Mouse (Mus musculus) testis, postnatal 14 days (tissue): ENCODE data around the gene Pde4b.
A peak's percentile ranks its signal among the peaks of the same experiment; 100 is the strongest.
"Not testable (repeated sequence)": the region's sequence is repeated elsewhere in the genome, so short reads cannot be mapped to it uniquely, and the experiment has no call there.

Experiments
- DNase-seq: peaks from one replicate; pipeline ENCODE4 v3.0.0; 2021; ENCODE audit warnings: low spot score

Gene Pde4b

DNA sequence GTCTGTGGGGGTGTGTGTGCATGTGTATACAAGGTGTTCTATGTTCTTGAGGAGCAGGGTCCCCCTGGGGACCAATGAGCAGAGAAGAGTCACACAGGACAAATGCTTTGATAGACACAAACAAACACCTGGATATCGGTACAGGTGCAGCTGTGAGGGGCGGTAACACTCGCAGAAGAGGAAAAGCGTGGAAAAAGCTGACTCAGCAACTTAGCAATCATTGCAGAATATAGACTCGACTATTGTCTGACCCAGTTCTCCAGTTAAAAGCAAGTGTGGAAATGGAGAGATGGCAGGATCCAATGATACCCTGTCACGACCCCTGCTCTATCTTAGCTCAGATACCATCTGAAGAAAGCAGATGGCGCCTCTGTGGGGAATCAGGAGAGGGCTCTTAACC, 391.5 kb downstream of the Pde4b start:
- DNase-seq: no peak

DNA sequence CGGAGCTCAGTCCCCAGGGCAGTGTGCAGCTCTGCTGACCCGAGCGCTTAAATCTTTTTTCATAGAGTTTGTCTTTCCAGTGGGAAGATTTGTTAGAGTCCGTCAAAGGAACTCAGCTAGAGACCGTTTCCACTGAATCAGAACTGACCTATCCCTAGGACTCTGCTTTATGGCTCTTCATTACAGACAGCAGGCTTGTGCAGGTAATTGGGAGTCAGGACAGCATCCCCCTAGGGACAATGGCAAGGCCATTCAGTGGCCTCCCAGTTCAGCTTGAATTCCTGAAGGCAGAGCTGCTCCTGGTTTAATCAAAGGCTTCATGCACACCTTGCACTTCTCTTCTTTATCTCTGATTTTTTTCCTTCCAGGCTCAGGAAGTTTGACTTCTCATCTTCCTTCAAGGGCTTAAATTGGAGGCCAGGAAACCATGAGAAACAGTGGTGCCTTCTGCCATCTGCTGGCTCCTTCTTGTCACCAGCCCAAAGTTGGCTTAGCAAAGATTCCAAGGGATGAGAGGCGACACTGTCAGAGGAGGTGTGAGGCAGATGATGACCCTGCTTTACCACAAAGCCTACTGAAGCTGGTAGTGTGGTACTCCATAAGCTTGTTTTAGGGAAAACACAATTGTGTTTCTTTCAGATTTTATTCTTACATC, 393.6 kb downstream of the Pde4b start:
- DNase-seq: no peak

DNA sequence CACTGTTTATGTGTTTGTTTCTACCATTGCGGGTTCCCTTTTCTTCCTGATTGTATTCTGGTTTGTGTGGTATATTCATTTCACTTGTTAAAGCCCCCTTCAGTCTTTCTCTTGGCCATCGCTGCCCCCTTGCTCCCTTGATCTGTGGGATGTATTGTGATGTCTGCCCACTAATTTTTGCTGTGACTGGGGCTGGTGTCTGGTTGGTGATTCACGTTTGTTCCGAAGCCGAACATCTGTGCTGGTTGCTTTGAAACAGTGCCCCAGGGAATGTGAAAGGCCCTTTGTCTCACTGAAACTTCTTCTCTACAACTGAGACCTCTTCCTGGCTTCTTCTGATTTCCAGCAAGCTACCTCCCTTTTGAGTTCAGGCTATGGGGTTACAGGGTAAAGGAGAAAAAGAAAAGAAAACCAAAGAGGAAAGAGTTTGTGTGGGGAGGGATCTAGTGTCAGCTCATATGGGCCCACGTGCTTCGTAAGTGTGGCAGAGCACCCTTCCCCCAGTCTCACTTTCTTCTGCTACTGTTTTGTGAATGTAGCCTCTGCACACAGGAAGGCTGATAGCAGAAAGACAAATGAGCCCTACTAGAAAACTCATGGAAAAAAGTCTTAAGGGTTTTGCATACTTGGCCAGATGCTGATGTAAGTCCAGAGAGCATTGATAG, 396.1 kb downstream of the Pde4b start:
- DNase-seq: no peak

DNA sequence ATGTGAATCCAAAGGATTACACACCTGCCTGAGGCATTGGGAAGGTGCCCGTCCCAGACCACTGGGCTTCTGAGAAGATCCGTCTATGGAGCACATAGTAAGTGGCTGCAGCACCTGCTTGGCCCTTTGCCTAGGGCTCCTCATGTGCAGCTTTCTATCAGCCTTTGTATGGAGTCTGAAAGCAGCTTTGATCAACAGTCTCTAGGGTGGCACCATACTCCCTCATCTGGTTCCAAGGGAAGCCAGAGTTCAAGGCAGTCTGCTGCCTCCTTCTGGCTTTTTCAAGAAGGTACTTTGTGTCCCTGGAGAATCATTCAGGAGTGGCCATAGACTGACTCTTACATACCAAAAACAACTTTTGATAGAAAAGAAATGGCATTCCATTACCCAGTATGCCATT, 397.4 kb downstream of the Pde4b start:
- no peak for DNase-seq

DNA sequence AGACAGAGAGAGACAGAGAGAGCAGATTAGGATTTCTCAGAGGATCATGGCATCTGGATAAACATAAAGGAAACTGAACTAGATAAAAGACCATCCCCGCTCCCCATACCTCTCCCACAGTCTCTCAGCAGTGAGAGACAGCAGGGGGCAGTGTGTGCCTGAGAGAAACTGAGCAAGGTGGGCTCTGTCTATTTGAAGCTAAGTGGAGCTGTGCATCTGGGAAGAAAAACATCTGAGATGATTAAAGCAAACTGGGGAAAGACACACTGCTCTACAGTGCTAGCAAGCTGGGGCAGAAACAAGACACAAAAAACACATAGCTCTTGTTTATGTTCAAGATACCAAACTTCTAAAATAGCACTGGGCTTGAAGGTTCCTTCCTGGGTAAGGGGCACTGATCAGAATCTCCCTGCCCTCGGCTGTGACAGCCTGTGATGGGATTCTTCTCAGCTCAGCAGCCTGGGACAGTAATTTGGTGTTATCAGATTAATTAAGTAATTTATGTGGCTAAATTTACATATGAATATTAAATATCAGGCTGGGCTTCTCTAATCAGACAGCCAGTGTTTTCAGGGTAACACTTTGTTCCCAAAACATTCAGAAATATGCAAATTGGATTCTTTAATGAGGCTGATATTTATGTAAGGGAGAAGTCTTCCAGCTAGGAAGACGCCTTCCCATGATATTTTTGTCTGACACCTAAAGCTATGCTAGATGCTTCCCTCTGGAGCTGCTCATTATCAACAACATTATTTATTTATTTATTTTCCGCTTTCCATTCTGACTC, 399.0 kb downstream of the Pde4b start:
- no peak for DNase-seq

DNA sequence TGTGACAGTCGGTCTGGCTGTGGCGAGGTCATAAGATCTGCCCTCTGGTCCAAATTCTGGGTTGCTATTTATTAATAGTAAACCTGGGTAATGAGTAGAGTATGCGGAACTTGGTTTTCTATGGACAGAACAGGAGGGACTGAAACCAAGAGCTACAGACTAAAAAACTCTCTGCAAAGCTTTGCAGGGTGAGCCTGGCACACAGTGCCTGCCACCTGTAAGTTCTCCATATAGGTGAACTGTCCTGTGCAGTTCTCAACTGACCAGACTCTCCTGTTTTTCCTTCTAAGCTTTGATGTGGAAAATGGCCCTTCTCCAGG, 399.5 kb downstream of the Pde4b start:
- DNase-seq: no peak

DNA sequence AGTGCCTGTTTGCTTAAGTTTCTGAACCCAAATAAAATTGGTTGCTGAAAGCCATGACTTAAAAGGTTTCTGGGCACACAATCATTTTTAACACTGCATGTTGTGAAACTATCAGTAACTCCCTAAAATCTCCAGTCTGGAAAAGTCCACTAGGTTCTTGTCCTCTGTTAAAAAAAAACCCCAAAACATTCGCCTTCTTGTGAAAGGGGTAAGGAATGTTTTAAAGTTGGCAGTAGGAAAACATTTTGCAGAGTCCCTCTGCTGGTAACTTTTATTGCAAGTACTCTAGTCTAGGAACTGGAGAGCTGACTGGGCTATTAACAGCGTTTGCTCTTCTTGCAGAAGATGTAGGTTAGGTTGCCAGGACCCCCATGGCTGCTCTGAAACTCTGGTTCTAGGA, 400.7 kb downstream of the Pde4b start:
- no peak for DNase-seq

DNA sequence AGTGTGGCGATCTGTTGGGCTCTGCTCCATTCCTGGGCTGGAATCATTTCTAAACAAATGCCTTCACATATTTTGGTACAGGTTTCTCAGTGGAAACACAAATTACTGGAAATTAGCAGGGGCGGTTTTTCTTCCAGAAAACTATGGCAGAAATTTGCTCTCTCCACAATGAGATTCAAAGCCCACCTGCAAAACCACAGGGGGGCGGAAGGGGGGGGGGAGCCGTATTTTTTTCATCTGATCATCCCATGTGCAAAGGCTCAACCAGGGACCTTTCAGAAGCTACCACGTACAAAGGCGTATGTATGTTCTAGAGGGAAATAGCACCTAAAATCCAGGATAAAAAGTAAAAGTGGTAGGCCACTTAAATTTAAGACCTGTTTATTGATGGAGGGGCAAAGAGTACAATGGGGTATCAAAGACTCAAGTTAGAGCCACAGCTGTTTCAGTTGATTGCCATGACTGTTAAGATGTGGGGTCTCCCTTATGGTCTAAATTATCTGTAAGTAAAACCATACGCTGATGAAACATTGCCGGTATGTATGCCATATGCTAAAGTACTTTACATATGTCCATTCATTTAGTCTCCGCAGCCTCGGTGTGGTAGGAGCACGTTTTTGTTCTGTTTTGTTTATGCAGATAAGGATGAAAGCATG, 404.3 kb downstream of the Pde4b start:
- DNase-seq: no peak

DNA sequence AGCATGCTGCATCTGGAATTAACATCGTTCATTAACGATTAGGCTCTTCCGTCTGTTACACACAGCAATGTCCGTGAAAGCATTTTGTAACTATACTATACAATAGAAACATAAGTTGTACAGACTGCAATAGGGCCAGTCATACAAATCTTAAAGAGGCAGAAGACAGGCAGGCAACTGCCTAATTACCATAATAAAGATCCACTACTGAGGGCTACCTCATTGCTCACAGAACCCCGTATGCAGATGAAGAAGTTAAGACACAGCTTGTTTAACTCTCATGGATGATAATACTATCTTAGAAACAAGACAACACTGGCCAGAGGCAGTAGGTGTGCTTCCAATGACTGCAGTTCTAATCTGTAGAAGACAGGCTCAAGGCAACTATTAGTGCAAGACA, 405.6 kb downstream of the Pde4b start:
- no peak for DNase-seq

DNA sequence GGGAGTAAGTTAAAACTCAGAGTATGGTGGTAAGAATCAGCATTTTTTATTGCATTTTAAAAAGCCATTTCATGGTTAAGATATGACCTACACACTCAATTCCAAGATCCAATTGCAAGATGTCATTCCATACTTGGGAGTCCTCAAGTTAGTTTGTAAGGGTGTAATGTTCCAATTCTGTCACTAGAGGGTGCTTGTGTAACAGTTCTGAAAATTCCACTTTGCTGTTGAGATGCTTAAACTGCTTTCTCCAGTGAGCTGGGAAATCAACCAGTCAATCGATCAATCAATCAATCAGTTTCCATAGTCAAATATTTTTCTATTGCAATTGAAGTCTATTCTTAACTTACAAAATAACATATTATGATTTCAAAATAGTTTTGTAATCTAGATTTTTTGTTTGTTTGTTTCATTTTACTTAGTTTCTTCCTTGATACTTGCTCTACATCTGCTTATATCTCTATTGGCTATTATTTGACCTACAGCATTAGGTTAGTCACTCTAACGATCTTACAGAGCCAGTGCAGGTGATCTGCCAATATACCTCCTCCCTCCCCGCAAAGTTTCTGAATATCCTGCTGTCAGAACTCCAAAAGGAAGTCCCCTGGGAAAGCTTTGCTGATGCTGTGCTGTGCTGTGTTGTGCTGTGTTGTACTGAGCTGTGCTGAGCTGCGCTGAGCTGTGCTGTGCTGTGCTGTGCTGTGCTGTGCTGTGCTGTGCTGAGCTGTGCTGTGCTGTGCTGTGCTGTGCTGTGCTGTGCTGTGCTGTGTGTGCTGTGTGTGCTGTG, 406.2 kb downstream of the Pde4b start:
- no peak for DNase-seq

DNA sequence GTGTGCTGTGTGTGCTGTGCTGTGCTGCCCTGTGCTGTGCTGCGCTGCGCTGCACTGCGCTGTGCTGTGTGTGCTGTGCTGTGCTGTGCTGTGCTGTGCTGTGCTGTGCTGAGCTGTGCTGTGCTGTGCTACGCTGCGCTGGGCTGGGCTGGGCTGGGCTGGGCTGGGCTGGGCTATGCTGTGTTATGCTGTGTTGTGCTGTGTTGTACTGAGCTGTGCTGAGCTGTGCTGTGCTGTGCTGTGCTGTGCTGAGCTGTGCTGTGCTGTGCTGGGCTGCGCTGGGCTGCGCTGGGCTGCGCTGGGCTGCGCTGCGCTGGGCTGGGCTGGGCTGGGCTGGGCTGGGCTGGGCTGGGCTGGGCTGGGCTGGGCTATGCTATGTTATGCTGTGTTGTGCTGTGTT, 406.9 kb downstream of the Pde4b start:
- DNase-seq: not testable (repeated sequence)

DNA sequence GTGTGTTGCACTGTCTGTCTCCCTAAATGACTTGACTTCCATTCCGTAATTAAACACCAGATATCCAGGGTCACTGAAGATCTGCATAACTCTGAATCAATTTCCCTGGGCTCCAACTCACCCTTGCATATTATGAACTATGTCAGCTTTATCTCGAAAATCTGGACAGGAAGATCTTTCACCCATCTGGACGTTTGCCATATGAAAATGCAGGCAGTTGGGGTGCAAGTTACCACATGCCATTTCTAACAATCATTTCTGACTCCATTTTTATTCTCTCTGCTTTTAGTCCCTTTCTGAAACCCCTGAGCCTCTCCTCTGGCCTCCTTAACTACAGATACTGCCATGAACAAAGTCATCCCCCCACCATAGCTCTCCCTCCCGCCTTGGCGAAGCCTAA, 407.7 kb downstream of the Pde4b start:
- no peak for DNase-seq

DNA sequence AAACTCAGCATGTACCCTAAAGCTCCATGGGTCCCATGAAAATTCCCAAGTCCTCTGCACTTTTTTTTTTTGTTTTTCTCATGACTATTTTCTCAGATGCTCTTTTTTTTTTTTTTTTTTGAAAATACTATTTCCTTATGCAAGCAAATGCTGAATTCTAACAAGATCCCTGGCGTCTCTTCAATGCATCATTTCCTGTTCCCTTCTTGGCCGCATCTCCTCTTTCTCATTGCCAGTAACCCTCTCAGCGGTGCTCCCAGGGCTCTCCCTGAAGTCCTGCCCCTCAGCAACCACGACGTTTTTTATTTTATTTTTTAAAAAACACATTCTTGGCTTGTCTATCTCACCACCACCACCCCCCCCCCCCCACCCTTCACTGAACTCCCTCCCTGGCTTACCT, 408.1 kb downstream of the Pde4b start:
- DNase-seq: no peak

DNA sequence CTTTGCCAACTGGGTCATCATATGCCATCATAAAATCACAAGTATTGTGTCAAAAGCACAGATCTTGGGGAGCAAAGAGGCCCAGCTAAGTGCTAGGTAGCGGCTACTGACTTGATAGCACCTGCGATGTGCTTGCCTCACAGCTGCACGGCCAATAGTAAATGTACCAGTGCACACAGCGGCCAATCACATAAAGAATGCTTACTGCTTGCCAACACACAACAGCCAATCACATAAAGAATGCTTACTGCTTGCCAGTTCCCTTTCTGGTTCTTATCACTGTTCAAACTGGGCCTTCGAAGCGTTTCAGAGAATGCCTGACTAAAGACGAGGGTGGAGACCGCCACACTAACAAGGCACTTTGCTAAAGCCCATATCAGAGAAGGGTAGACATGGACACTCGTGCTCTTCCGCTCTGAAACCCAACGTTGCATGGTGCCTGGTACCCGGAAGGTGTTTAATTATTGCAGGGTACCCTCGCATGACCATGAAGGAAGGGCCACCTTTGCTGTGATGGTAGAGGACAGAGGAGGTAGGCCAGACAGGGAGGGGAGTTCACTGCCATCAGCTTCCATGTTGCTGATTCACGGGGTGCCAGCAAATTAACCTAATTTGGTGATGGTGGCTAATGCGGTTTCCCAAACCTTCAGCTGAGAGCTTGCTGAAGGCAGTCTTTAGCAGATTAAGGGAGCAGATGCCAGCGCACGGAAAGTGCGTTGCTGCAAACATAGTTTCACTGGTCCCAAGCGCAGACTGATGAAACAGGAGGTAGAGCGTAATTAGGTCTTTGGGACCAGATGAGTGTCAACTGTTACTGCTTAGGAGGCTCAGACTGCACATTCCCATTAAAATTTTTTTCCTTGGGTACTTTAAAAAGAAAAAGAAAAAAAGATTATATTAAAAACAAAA, 409.2 kb downstream of the Pde4b start:
- DNase-seq: no peak

DNA sequence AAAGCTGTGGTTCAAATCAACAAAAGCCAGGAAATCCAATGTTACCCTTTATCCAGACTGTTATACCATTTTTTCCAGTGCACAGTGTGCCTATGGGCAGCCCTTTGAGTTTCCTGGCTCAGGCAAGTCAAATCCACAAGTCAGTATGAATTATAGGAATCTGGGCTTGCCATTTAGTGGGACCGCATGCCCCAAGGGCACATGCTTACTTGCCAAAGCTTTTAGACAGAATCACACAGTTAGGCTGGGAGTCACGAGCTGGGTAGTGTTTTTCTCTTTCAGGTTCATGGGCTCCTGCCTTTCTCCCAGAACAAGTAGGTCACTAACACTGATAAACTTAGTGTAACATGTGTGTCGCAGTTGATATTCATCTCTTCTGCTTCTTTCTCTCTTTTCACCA, 409.9 kb downstream of the Pde4b start:
- DNase-seq: no peak

DNA sequence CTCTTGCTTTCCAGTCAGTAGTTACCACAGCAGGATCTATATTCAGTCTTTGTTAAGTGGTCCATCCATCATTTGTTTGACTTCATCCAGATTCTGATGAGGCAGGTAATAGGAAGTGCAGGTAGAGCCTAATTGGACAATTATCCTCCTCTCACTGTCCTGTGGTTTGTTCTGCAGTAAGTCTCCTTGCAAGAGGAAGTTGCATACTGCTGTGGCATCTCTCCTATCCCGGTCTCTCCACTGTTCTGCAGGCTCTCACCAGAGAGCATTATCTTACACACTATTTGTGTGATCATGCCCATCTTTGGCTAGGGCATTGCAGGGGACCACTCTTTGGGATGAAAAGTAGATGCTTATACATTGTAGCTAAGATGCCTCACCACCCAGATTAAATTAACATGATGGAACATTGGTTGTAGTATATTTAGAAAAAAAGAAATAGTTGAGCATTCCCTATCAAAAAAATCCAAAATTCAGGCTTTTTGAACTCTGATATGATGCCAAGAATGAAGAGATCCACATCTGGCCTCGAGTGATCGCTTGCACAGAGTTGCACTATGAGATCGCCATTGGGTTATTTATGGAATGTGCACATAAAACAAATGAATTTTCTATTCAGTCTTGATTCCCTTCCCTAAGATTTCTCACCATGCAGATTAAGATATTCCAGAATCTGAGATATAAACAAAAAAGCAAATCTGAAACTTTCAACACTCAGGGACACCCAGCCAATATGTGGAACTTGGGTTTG, 411.0 kb downstream of the Pde4b start:
- no peak for DNase-seq

DNA sequence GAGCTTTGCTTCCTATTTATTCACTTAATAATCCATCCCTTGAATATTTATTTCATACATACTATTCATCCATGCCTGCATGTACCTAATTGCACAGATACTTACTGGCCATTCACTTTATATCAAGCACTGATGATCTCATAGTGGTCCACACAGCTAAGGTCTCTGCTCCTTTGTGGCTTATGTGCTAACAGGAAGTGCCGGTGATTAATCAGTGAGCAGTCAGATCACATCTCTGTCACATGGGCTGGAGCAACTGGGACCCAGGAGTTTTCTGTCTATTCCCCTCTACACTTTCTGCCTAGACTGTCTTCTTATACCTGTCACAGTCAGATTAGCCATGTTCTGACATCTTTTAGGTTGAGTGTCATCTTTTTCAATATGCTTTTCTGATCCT, 411.6 kb downstream of the Pde4b start:
- DNase-seq: no peak

DNA sequence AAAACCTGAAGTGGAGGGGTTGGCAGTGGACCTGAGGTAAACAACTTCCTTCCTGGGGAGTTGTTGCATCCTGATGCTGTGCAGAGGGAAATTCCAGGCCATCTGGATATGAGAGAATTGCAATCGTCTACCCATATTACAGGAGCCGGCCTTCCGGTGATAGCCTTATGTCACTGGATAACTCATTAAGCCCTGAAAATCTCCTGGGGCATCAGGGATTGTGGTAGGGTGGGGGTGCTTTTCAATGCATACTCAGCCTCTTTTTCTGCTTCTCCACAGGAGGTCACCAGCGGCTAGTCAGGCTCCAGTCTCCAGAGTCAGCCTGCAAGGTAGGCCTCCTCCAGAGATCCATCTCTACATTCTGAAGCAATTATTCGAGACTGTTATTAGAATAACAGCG, 418.4 kb downstream of the Pde4b start:
- no peak for DNase-seq

DNA sequence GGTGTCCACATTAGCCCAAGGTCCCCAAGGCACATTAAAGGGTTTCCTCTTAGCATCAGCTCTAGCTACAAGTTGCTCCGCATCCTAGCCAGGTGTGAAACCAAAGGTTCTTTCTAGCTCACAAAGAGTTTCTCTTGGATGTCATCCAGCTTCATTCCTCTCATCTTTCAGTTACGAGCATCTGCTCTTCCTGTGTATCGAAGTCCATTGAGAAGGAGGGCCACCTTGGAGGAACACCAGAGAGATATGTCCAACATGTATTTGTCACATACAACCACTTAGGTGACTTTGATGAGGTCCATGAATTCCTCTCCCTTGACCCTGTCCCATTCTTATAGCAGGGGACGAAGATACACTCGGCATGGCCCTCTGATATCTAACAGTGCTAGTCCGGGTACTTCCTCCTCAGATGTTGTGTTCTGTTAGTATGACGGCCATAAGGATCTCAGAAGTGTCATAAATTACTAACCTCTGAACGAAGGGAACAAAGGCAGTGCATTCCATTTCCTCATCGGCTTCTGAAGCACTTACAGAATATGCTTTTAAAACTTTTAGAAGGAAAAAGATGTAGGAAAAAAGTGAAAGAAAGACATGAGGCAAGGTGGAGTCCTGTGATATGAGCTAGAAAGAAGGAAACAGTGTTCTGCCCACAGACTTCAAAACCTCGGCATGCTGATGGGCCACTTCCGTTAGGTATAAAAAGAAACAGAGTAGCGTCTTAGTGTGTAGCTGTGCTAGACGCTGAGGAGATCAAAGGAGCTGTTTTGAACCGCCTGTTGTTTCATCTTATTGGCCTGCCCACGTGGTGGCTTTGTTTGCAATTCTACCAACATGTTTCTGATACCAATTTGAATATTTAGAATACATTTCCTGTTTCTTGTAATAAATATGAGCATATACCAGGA, 419.3 kb downstream of the Pde4b start:
- DNase-seq: peak; percentile 38
